8 mouse cellular contexts compared by ENCODE assay signal in the genomic region with DNA sequence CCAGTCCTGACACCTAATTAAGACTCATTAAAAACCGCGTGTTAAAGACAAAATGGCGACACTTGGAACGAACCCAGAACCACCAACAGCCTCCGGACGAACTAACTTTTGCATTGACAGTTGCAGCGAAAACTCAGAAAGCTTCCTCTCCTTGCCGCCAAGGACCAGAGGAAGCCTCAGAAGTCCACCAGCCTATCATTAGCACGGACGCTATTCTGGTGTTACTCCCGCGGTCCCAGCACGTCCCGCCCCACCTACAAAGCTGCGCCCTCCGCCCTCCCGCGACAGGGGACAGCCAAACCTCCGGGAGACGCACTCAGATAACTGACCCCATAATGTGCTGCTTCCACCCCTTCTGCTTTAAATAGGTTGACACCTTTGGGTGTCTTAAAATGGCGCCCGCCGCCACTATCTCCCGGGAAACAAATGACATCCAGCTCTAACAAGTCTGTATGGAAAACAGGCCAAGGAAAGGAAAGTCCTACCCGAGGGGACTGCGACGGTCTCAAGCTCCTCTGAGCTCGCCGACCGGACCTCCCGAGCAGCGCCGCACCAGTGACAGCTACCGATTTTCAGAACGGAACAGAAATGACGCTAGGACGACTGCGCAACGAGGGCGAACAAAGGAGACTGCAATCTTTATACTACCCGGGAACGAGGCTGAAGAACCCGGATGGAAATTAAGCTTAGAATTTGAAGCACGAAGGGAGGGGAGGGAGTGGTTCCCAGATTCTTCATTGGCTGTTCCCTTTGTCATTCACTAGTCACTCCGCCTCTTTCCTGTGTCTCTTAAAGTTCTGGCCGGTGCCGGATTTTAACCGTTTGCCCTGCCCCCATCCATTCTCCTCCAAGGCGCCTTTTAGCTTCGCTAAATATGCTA. TPM values are rescaled to one million over a fixed set of nuclear protein-coding genes. Genes with fewer than 3 reads are reported as not detected.
DNase-seq lines count a peak whose midpoint lies in the region; ATAC-seq lines count a peak whose summit lies in the region.

TSS of gene Rbmx (minus strand) at position 670 of the 880 bp plus-strand sequence.

- H3K9me3 ChIP-seq in forebrain, embryonic 14.5 days (replicated peaks; ENCODE audit: control insufficient read depth, low read length): no peaks in the 10 kb centered on the region
- no peaks in the 10 kb centered on the region for H3K9me3 ChIP-seq in neural tube, embryonic 15.5 days (replicated peaks)

- peak within 1 kb of the TSS; percentile 84 for H3K9ac ChIP-seq in forebrain, embryonic 14.5 days (ENCODE audit: low read length)
- H3K9ac ChIP-seq in neural tube, embryonic 15.5 days (replicated peaks): peak within 1 kb of the TSS; percentile 67

- H3K36me3 ChIP-seq in forebrain, embryonic 14.5 days (ENCODE audit: control insufficient read depth, insufficient read depth, low read length): peaks cover 23% of the 10 kb centered on the region
- H3K36me3 ChIP-seq in neural tube, embryonic 15.5 days: peaks cover 11% of the 10 kb centered on the region; the same call in 1 of the 2 replicates

- no peaks in the 10 kb centered on the region for H3K4me1 ChIP-seq in forebrain, embryonic 14.5 days (ENCODE audit: control insufficient read depth, insufficient read depth, low read length)
- peaks cover 7% of the 10 kb centered on the region; the same call in 1 of the 2 replicates for H3K4me1 ChIP-seq in neural tube, embryonic 15.5 days

- peak; percentile 97 for ATAC-seq in forebrain, embryonic 14.5 days
- peak; percentile 98 for ATAC-seq in neural tube, embryonic 15.5 days (ENCODE audit: low FRiP score)

- H3K4me2 ChIP-seq in forebrain, embryonic 14.5 days (ENCODE audit: low read length): peak within 1 kb of the TSS; percentile 50
- H3K4me2 ChIP-seq in neural tube, embryonic 15.5 days: peak within 1 kb of the TSS; percentile 52

- intact Hi-C loops in heart, postnatal 14 days (cut with DNase I): loop anchor here (5.0 kb wide), 1 partner anchor 65 kb away; no protein-coding TSS in a partner anchor

- WGBS in forebrain, embryonic 14.5 days: 29% methylated on average over 50 of the region's 50 CpGs
- 20% methylated on average over 50 of the region's 50 CpGs for WGBS in neural tube, embryonic 15.5 days

- H3K27me3 ChIP-seq in forebrain, embryonic 14.5 days (replicated peaks; ENCODE audit: control insufficient read depth, insufficient read depth, low read length): no peaks in the 10 kb centered on the region
- no peaks in the 10 kb centered on the region for H3K27me3 ChIP-seq in neural tube, embryonic 15.5 days (replicated peaks)

- peak within 1 kb of the TSS; percentile 94 for H3K27ac ChIP-seq in forebrain, embryonic 14.5 days (ENCODE audit: low read depth, low read length)
- H3K27ac ChIP-seq in neural tube, embryonic 15.5 days (replicated peaks): peak within 1 kb of the TSS; percentile 93

- peak; percentile 92 for DNase-seq in ES-CJ7 (ENCODE audit: low read depth, low spot score)
- peak; percentile 79 for DNase-seq in cerebellum, adult 11 months
- DNase-seq in forebrain, embryonic 14.5 days (ENCODE audit: low spot score): peak; percentile 97
- DNase-seq in heart, postnatal 14 days: peak; percentile 76 to 84
- peak; percentile 87 for DNase-seq in layer of hippocampus, adult 11-12 months (ENCODE audit: low spot score)
- DNase-seq in lung, adult 18-20 months: peak; percentile 84 to 91
- peak; percentile 87 for DNase-seq in testis, postnatal 14 days (ENCODE audit: low spot score)

- peak within 1 kb of the TSS; percentile 52 for H3K4me3 ChIP-seq in forebrain, embryonic 14.5 days (ENCODE audit: low read depth, low read length)
- H3K4me3 ChIP-seq in neural tube, embryonic 15.5 days (replicated peaks): peak within 1 kb of the TSS; percentile 55

RNA-seq across cellular contexts. Expression of gene Rbmx, which starts in this region (rescaled TPM):
- 263 and 266 TPM in 2 replicates for polyA plus RNA-seq in forebrain, embryonic 14.5 days (2014; fragmentation: Nextera tagmentation; extraction: Ambion mirVana)
- 10 to 100 TPM; 32.9 to 35.8 TPM for total RNA-seq in heart, postnatal 14 days (2021)
- 136 and 142 TPM in 2 replicates for polyA plus RNA-seq in neural tube, embryonic 15.5 days (2015; fragmentation: Nextera tagmentation; extraction: Ambion mirVana)

Comparison
In these comparisons a context has a peak if more than half of its experiments do, and no peak if none do; other contexts are left out.
1. Peak in every context shown above with its lines: DNase-seq, ATAC-seq, H3K4me3 ChIP-seq and H3K27ac ChIP-seq.